Mouse (Mus musculus) ES-Bruce4 (cell line): ENCODE measurements at regions not wholly inside any gene's neighbourhood (a gene's known extent, or its start where the extent isn't known, plus 50 kb on each side); places are given as distances from the start of the nearest gene placed in this dataset.

ENCODE experiments used
- CTCF ChIP-seq: IDR thresholded peaks from one replicate; pipeline ENCODE4 v1.8.1; 2011; ENCODE audit warnings: low read depth, low read length
- EP300 ChIP-seq: IDR thresholded peaks from 2 replicates; pipeline ENCODE4 v1.6.1; 2011; ENCODE audit warnings: low read depth, low read length; ENCODE audit not compliant: insufficient read depth
- POLR2A ChIP-seq: IDR thresholded peaks from one replicate; pipeline ENCODE4 v1.8.1; 2011; ENCODE audit warnings: low read length; ENCODE audit not compliant: insufficient read depth

DNA sequence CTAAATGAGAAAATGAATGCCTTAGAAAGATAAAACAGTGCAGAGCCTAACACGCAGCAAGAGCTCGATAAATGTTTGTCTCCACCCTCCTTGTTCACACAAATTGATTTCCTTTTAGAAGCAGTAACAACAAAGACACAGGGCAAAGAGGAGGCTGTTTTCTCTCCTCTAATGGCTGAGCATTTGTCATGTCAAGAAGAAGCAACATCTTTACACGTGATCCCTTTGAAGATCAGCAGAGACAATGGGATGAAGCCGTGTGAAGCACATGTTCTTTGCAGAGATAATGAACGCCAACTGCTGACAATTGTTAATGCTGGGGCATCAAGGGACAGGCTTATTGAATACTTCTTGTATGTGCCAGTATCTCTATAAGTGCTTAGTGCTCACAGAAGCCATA is 2823.6 kb upstream of the Gm6569 start:
- TF ChIP-seq CTCF (no peak), POLR2A (no peak), EP300 (no peak)
